15 mouse cellular contexts compared by ENCODE assay signal in the genomic region with DNA sequence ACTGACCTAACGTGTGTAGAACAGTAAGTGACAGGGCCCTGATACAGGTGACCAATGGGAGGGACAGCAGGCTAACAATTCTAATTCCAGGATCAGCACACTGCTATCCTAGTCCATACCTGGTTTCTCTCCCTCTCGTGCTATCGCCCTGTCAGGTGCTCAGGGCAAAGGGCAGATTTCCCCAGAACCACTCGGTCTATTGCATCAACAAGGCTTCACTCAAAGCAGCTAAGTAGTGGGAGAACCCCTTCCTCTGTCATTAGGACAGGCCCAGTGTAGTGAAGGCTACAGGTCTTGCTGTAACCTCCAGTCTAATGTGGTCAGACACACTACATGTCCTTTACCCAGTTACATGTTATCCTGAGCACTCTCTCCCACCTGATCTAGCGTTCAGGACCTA.
"Had no signal": no experiment of that assay in that cellular context is flagged by ENCODE, and none has a peak within 500 bp of the region (broad histone marks: within the 10 kb centered on the region; RNA-seq: fewer than 3 reads in every experiment).

No protein-coding gene starts in this region.

- H3K4me3 ChIP-seq: limb, embryonic 13.5 days; midbrain, embryonic 10.5 days; myocyte had no signal

- ATAC-seq: hindbrain, postnatal 0 days; lung, postnatal 0 days had no signal

- H3K9me3 ChIP-seq: limb, embryonic 13.5 days; midbrain, embryonic 10.5 days had no signal

- H3K36me3 ChIP-seq: limb, embryonic 13.5 days; midbrain, embryonic 10.5 days had no signal

- H3K9ac ChIP-seq: limb, embryonic 13.5 days had no signal

- DNase-seq: kidney, adult 9 months; kidney, postnatal 36 days; left cerebral cortex, postnatal 4 days; lung, adult 2 months; lung, postnatal 4 days; midbrain, embryonic 14.5 days; right cerebral cortex, postnatal 14 days; thymus, adult 18-20 months; thymus, postnatal 14 days had no signal

- H3K27ac ChIP-seq: hindbrain, postnatal 0 days; kidney, postnatal 0 days; limb, embryonic 13.5 days; midbrain, embryonic 10.5 days had no signal

- H3K4me2 ChIP-seq: limb, embryonic 13.5 days had no signal
